Mouse (Mus musculus) frontal cortex, postnatal 36 days (tissue): ENCODE results near the gene Zfp72.
A peak's percentile ranks its signal among the peaks of the same experiment; 100 is the strongest.

Experiments
- DNase-seq, 2 experiments: peaks; one replicate each; pipeline ENCODE4 v3.0.0; 2022; ENCODE audit warnings: low spot score in 2 of 2

The Zfp72 gene

DNA sequence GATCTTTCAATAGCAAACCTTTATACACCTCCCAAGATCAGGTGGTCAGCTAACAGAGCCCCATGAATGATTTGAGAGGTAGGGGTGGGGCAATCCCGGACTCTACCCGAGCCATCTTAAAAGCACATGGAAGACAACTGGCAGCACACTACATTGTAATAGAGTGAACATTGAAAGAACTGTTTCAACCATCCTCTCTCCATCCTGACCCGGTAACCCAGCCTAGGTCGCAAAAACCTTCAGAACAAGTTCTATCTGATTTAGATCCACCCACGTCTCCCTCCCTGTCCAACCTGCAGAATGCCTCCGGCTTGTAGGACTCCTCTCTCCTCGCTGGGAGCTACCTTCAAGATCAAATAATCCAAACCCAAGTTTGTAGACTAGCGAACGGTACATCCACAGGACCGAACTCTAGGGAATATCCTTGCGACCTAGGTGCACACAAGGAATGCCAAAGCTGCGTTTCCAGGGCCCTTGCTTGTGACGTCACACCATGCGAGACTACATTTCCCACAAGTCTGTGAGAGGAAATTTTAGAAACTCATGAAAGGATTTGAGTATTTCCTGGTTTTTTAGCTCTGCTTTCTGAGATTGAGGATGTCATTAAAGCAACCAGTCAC is at the start of gene Zfp72:
Gene Zfp72 (minus strand): TSS at position 466 of the 620 bp plus-strand sequence.
- peak; percentile 76 to 91 for DNase-seq

DNA sequence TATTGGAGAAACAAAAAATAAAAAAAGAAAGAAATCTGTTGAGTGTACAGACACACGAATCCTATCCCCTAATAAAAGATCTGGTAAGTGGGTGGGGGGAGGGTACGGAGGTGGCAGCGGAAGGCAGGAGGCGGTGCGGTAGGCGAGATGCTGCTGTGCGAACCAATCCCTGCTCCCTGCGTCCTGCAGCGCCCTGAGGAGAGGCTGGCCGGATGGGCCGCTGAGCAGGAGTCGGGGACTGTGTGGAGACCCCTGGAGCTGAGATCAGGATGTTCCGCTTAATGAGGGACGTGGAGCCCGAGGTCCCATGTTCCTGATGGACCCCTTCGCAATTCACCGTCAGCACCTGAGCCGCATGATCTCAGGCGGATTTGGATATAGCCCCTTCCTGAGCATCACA is 49.3 kb upstream of the Zfp72 start:
- DNase-seq = no peak

DNA sequence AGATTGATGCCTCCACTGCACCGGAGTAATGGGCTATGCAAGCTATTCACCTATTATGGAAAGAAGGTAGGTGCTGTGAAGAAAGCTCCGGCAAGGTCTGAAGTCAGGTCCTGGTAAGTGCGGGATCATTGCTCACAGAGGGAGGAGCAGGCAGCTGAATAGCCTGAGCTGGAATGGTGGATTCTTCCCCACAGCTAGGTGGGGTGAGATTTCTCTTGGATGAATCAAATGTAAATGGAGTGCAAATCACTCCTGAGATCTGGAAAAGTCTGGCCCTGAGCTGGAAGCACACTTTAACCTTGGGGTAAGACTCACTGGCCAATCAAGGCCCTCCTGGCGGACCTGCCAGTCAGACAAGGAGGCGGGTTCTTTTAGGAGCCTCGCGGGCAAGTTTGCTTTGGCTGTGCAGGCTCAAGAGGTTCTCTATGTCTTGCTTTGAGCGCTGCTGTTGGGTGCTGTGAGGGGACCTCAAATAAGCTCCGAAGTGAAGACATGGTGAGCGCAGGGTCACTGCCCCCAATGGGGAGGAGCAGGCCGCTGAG is 8.7 kb upstream of the Zfp72 start, which contains the start of gene Ftl1-ps1:
Gene Ftl1-ps1 (plus strand): TSS at position 397 of the 542 bp plus-strand sequence.
- DNase-seq = no peak

DNA sequence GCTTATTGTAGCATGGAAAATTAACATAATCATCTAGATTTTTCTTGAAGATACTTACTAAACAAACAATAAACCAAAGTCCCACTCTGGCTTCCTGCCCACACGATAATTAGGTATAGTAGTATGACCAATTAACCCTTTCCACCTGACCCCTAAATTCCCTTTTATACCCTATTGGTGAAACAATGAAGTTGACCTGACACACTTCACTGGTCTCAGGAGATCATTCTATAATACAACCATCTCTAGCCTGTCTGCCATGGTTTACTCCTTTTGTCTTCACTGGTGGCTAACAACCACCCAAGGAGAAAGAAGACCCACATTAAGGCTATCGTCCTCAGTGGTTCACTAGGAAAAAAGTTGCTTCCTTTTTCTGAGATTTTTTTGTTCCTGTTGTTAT is 520 bp upstream of the Zfp72 start:
- no peak for DNase-seq

DNA sequence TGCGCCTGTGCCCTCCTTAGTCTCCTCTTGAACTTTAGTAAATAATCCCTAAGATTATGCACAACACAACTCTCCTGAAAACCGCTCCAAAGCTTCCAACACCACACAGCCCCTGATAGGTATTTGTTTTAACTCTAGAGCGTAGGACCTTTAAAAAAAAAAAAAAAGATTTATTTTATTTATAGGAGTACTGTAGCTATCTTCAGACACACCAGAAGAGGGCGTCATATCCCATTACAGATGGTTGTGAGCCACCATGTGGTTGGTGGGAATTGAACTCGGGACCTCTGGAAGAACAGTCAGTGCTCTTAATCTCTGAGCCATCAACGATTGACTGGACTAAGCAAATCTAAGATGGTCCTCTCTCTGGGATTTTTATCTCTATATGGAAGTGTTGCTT is 906 bp downstream of the Zfp72 start:
- DNase-seq = no peak

DNA sequence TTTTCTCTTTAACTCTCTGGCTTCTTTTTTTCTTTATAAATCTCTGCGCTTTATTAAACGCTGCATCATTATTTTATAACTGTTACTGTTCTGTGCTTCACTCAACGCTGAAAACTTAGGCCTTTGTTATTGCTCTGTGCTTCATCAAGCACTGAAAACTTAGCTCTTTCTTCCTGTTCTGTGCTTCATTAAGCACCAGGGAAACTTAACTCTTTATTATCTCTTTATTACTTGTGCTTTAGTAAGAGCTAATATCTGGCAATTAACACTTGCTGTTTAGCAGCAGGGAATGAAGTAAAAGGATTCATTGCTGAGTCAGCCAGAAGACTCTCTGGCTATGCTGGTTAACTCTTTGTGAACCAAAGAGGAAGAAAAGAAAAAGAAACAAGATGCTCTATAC is 8.3 kb downstream of the Zfp72 start:
- no peak for DNase-seq

DNA sequence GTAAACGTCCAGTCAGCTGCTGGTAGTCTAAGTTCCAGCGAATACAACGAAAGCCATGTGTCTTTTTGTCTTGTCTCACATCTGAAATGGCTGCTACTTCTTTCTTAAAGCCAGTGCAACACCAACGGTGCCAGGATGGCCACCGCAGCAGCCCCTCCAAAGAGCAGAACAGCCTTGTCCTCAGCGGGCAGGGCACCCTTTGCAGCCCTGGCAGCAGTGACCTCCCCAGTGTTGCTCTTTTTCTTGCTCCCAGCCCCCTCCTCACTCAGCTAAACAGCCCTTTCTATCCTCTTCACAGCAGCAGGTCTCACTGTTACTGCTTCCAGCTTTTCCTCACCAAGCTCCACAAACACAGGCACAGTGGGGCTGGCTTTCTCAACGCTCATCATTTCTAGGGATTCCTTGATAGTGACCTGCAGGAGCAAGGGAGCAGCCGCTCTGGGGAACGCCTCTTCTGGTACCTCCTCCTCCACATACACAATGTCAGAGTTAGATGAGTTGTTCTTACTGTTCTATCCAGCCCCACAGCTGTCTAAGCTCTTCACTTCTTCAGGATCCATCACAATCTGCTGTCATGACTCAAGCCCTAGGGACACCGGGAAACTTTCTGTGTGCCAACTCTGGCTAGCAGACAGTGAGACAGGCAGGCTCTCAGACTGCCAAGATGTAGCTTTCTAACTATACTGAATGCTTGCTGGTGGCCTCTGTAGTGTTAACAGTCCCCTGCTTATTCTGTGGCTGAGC is 8.9 kb downstream of the Zfp72 start:
- DNase-seq = no peak

DNA sequence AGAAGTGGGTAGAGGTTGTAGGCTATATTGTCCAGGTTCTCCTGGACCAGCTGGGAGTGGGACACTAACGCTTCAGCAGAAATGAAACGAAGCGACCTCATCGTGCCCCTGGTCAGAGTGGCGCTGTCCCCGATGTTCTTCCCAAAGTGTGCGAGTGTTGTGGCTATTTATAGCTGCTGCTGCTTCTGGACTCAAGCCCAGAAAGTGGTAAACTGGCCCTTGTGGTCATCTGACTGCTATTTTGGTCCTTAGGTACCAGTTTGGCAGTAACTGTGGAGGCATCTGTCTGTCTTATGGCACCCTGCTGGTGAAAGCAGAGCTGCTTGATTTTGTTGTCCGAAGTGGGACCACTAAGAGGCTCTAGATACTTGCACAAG is 26.8 kb downstream of the Zfp72 start, which contains the start of gene Lrrc14b:
Gene Lrrc14b (minus strand): TSS at position 147 of the 377 bp plus-strand sequence.
- DNase-seq = no peak

DNA sequence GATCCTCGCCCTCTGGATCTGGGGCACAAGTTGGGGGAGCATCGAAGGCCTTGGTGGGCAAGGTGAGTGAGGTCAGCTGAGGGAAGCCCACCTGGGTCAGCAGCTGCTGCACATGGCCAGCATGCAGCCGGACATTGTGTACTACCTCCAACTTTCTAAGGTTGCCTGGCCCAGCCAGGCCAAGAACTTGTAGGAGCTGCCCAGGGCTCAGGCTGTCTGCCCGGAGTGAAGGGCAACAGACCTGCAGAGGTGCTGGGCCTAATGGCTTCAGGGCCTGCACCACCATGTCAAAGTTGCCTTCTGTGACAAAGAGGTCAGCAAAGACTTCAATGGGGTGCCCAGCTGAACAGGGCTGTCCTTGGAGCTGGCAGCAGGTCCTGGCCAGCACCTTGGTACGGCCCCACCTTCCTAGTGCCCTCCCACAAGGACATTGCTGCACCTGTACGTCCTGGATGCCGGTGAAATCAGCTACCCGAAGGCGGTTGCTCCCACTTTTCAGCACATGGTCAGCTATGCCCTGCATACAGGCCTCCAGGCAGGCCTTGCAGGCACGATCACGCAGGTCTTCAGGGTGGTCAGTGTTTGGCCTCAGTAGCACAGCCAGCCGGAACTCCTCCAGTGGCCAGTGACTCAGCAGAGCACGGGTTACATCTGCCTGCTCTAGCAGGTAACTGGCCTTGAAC is 27.3 kb downstream of the Zfp72 start:
- DNase-seq = no peak

DNA sequence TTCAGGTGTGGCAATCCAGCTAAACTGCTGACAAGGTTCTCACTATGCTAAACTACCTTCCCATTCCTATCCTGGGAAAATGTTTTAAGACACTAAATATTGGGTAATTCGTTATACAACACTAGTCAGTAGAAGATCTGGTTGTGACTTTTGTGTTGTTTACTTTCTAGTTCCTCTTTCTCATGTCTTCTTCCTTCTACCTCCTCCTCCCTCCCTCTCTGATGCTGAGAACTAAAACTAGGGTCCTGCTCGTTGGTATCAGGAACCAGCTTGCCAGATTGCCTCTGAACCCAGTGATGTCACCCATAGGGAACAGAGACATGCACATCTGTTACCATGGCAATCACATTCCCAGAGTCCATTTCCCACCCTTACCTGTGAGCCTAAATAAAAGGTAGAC is 28.4 kb downstream of the Zfp72 start:
- DNase-seq = no peak

DNA sequence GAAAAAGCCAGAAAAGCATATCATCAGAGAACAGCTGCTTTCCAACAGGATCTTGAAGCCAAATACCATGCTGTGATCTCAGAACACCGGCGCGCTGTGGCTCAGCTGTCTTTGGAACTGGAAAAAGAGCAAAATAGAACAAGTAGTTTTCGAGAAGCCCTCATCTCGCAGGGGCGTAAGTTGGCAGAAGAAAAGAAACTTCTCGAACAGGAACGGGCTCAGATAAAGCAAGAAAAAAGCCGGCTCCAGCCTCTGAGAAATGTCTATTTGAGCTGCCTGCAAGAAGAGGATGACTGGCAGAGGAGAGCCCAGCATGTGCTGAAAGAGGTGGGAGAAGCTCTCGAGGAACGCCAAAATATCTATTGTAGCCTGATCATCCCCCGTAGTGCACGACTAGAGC is 34.1 kb downstream of the Zfp72 start:
- DNase-seq = peak in 1 of 2 experiments; percentile 23

DNA sequence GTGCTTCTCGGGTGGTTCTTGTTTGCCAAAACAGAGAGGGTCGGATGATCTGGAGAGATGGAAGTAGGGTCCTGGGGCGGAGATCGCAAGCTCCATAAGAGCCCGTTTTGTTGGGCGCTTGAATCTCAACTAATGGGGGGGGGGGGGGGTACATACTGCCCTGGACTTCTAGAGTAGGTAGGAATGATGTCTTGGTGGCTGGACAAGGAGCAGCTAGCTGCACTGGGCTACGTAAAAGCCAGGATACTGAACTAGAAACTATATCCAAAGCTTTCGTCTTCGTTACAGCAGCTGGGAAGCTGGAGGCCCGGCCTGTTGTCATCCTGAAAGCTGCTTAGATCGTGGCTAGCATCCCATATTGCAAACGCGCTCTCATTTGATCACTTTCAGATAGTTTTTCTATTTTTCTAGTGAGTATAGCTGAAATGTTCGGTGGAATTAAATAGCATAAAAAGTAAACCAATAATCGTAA is 40.2 kb downstream of the Zfp72 start:
- DNase-seq = no peak

DNA sequence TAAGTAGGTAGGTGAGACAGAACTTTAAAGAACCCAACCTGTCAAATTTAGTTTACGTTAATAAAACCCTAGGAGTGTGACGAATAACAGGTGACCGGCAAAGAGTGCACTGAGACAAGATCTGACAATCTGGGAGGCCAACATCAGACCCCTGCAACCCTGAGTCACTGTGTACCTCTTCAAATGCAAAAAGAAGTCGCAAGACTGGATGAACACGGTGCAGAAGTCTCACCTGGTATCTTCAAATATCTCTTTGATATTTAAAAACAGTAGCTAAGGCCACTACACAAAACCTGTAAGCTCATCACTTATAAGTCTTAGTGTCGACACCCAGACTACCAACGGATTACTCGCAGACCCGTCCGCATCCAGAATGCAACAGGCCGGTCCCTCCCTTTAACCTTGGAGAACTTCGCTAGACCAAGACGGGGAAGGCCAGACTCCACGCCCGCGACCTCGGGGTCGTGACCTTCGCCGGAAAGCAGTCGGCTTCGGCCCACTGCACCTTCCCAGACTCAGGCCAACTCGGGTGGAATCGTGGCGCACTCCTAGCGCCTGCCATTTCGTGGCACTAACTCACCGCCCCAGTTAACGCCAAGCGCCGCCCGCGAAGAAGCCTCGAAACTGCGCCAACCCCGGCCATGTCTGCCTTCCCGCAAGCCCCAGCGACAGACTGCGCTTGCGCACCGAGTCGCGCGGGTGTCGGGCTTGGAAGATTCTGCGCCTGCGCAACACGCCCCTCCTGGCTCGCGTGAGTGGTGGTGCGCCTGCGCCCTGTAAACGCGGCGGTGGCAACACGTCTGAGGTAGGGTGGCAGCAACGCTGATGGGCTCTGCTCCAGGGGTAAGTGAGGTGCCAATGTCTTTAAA is 40.8 kb downstream of the Zfp72 start, which contains the start of the genes Sdha and Ccdc127:
Gene Sdha (minus strand): TSS at position 715 of the 869 bp plus-strand sequence.
Gene Ccdc127 (plus strand): TSS at position 744 of the 869 bp plus-strand sequence.
- DNase-seq = peak; percentile 96

DNA sequence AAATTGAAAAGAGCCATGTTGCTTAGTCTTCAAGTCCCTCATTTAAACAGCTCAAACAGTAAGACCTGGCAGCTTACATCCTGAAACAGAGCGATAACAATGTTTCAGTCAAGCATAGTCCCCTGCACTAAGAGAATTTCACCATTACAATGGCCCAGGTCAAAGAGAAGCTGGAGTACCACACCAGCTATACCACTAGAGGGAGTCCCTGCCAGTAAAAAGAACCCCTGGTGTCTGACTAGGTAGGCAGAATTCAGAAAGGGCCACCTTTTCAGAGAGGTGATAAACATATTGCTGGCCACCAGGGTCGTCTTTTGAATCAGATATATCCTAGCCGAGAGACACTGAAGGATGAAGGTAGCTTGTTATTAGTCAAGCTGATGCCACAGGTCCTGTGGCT is 49.6 kb downstream of the Zfp72 start:
- DNase-seq = no peak

DNA sequence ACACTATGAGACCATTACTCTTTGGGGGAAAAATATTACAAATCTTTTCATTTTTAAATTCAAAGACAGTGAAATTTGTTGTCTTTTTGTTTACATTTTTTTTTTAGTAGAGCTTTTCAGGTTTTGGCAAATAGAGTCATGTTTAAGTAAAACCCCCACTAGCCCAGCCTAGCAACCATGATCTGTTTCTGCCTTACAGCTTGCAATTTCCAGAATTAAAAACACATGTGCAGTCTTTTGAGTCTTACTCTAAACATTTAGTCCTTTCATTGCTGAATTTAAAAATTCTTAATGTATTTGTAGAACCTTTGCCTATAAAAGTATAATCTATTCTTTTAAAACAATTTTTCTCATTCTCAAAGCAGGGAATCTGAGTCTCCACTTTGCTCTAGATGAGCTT is 61.3 kb downstream of the Zfp72 start:
- no peak for DNase-seq
